8 mouse cellular contexts compared by ENCODE assay signal in the genomic region with DNA sequence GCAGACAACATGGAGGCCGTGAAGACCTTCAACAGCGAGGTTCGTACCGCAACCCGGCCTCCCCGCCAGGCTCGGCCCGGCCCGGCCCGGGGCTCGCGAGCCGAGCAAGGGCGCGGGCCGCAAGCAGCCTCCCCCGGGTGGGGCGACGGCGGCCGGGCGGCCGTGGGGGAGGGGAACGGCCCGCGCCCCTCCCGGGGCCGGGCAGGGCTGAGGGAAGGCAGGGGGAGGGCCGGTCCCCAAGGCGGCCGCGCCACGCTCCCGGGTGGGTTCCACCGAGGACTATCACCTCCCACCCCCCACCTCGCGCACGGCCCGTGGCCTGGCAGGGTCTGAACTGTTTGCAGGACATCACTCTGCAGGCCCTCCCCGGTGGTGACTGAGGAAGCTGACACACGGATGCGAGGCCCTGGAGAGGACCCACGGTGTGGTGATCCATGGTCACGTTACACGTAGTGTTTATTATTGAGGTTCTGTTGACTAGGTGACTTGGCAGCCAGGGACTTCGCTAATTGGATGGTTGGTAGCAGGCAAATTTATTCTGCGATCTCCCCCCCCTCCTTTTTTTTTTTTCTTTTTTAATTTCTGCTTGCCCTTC. TPM values are rescaled to one million over a fixed set of nuclear protein-coding genes. Genes with fewer than 3 reads are reported as not detected.
DNase-seq lines count a peak whose midpoint lies in the region.

No protein-coding gene starts in this region.

- peak; percentile 44 to 63 for DNase-seq in urinary bladder, adult 18-20 months (ENCODE audit: low spot score in 2 of 2)
- no peak for DNase-seq in urinary bladder, adult 2 months (ENCODE audit: low spot score)
- DNase-seq in embryo, embryonic 11 days, result peak; percentile 56
- DNase-seq in gastrocnemius, postnatal 4 days (ENCODE audit: low spot score in 2 of 2), result peak; percentile 33 to 66
- peak; percentile 43 to 45 for DNase-seq in kidney, adult 8-10 months
- DNase-seq in liver, result peak; percentile 68
- peak; percentile 49 to 73 for DNase-seq in monocyte, adult 2 months (ENCODE audit: low read depth in 1 of 2, low spot score in 2 of 2)
- DNase-seq in spleen, postnatal 36 days (ENCODE audit: low spot score in 2 of 2), result peak; percentile 45 to 59

RNA-seq across cellular contexts. Expression of a gene that starts 0.7 kb away (rescaled TPM):
- 23.0 and 25.0 TPM in 2 replicates for polyA plus RNA-seq in urinary bladder, adult 2 months (2012; rRNA removed)
- 10 to 100 TPM; 42.4 to 47.1 TPM for total RNA-seq in gastrocnemius, postnatal 4 days (2021)
